Mouse (Mus musculus): ENCODE measurements at regions not wholly inside any gene's neighbourhood (a gene's known extent, or its start where the extent isn't known, plus 50 kb on each side); places are given as distances from the start of the nearest gene placed in this dataset.
A peak's percentile ranks its signal among the peaks of the same experiment; 100 is the strongest.

DNA sequence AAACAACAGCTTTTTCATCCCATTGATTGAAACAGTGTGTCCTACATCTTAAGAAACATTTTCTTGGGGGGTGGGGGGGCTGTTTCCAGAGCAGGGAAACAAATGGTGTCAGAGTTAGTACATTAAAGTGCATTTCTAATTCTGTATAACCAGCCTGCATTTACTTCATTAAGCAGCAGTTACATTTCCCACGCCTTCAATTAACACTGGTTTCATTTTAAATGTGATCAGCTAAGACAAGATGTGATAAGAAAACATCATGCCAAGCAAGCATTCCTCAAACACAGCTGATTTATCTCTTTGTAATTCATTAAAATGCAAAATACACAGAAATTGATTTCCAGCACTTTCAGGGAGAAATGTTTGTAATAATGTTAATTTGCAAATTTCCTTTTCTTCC lies 122.0 kb downstream of the Olfr1505 start:
- ATAC-seq (replicated peaks; ENCODE audit: poor library complexity): no peak

DNA sequence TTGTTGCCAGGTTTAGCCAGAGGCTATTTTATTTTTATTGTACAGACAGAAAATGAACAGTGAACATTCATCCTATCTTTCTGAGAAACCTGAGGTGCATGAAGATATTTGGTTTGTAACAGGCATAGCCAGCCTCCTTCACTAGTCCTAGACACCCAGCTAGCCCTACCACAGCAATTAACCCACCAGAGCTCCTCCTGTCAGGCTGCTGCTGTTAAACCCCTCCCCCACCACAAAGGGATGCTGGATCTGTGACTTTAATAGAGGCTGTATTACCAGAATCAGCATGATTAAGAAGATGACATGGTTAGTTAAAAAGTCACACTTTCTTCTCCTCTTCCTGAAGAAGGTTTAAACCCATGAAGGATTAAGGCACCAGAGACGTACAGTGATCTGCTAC lies 122.5 kb downstream of the Olfr1505 start:
- no peak for ATAC-seq (replicated peaks; ENCODE audit: poor library complexity)

DNA sequence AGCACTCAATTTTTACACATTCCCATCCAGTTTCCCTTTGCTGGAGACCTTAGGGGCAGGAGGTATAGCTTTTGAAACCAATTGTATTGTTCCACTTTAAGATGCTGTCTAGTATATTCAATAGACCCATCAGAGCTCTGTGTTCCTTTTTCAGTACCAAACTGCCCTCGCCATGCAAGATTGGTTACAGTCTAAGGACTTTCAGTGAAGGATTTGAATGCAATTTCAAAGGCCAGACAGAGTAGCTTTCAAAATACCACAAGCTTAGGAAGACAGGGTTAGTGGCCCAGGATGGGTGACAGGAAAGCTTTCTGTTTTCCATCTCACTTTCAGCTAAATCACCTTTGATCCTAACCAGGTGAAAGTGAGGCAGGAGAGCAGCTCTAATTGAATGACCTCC lies 123.4 kb downstream of the Olfr1505 start:
- no peak for ATAC-seq (replicated peaks; ENCODE audit: poor library complexity)

GRCm38 (mm10) chr19:14042753-14043152 lies 129.4 kb downstream of the Olfr1505 start:
- no peak for ATAC-seq (replicated peaks; ENCODE audit: poor library complexity)

DNA sequence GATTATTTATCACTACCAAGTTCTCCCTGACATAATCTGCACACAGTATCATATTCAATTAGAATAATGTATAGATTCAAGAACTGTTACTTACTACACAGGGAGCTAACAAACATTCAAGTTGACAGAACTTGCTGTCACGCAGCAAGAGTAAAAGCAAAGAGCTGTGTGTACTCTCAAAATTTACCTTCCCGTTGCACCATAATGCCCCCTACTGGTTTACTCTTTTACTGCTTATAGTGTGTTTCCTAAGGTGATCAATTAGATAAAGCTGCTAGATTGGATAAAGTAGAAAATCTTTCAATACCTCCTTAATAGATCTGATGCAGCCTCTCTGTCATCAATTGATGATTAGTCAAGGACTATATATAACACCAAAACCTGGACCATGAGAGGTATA lies 132.1 kb downstream of the Olfr1505 start:
- ATAC-seq (replicated peaks; ENCODE audit: poor library complexity): no peak

- ATAC-seq (replicated peaks; ENCODE audit: poor library complexity): no peak
Measured at GRCm38 (mm10) chr19:14052052-14052451, 138.7 kb downstream of the Olfr1505 start.

DNA sequence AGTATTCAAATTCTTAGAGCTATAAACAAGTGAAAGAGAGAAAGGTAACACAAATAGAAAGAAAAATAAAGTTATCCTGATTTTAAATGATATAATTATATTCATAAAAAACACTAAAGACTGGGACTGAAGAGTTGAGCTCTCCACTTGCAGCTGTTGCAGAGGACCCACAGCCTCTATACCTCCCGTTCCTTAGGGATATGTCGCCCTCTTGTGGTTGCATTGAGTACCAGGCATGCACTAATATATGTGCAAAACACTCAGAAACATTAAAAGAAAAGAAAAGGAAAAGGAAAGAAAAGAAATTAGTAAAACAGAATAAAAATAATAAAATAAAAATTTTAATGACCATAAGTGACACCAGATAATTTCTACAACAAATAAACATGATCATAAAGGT lies 167.2 kb downstream of the Olfr1505 start:
- ATAC-seq (replicated peaks; ENCODE audit: poor library complexity): peak; percentile 73

DNA sequence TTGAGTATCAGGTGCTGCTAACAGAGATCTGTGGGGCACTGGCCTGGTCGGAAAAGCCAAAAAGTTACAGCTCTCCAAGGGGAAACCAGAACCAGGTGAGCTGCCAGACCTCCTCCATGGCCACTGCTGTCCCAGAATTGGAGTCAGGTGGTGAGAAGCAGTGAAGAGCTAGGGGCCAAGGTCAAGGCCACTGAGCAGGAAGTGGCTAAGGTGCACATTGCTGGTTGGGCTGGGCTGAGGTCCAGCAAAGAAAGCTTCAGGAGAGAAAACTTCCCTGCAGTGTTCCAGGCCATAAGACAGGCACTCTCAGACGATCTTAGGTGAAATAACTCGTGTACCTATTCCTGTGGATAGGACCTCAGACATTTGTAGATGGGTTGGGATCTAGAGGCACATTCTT lies 171.4 kb downstream of the Olfr1505 start:
- no peak for ATAC-seq (replicated peaks; ENCODE audit: poor library complexity)

DNA sequence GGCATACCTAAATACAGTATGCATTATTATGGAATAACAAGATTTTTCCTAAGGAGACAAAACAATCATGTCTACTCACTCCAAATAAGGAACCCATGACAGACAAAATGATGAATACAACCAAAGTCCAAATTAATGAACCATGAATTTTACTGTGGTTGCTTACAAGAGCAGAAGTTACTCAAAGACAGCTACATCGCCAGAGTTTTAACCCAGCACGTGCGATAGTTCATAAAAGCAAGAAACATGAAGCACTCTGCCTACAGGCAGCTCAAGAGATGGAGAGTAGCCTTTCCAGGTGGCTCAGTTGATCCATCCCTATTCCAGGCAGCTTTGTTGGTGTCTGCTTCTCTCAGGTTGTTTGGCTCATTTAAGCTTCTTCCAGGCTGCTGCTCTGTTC lies 176.8 kb downstream of the Olfr1505 start:
- ATAC-seq (replicated peaks; ENCODE audit: poor library complexity): no peak

- ATAC-seq (replicated peaks; ENCODE audit: poor library complexity): no peak
Measured at GRCm38 (mm10) chr19:14094191-14094590, 180.9 kb downstream of the Olfr1505 start.

GRCm38 (mm10) chr19:14096187-14096586 lies 182.9 kb downstream of the Olfr1505 start:
- no peak for ATAC-seq (replicated peaks; ENCODE audit: poor library complexity)

DNA sequence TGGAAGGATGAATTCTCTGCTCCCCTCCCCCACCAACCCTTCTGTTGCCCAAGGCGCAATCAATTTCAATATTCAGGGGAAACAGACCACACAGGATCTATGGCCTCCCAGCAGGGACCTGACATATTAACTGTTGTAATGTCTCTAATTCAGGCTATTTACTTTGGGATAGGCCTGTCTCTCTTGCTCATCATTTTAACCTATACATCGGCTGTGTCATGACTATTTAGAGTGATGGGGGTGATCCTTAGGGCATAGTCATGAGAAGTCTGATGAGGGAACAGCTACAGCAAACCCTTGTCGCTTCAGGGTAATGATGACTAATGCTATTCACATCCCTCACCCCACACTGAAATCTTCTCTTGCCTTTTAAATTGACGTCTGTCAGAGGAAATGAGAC lies 195.8 kb downstream of the Olfr1505 start:
- ATAC-seq (replicated peaks; ENCODE audit: poor library complexity): no peak

- no peak for ATAC-seq (replicated peaks; ENCODE audit: poor library complexity)
Measured at GRCm38 (mm10) chr19:14123348-14124113, 210.2 kb downstream of the Olfr1505 start.

DNA sequence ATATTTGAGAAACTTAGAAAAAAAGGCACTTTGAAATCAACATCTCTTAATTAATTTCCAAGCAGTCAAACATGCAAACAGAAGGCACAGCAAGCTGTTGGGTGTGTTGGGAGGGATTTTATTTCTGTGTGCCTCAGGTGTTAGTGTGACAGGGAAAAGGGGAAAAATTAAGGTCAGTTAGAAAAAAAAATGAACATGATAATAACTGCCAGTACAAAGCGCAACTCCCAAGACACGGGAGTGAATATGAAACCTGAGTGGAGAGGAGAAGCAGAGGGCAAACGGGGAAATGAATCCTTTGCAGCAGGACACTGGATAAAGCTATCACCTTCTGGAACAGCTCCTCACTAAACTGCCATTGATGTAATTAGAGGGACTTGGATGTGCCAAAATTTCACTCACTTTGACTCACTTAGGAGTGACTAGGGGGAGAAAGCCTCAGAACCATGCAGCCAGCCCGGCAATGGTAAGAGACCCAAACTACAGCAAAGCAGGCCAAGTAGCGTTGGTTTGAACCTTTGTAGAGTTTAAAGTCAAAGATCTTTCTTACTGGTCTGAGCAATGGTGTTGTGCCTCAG lies 211.0 kb downstream of the Olfr1505 start:
- no peak for ATAC-seq (replicated peaks; ENCODE audit: poor library complexity)

DNA sequence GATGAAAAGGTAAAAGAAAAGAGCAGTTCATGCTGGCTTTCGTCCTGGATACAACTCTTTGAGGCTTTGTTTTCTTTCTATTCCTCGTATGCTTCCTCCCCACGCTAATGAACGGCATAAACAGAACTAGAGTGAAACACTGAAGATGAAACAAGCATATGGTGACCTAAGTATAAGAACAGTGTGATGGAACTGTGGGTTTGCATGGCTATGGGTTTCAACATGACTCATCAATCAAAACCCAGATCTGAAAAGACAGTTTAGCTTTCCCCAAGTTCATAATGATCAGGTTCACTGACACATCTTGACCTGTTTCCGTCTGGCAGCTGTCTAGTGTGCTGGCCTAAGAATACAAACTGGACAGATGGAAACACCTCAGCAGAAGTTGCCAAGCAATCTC lies 211.7 kb downstream of the Olfr1505 start:
- ATAC-seq (replicated peaks; ENCODE audit: poor library complexity): no peak

- no peak for ATAC-seq (replicated peaks; ENCODE audit: poor library complexity)
Measured at GRCm38 (mm10) chr19:14128397-14129209, 215.3 kb downstream of the Olfr1505 start.

DNA sequence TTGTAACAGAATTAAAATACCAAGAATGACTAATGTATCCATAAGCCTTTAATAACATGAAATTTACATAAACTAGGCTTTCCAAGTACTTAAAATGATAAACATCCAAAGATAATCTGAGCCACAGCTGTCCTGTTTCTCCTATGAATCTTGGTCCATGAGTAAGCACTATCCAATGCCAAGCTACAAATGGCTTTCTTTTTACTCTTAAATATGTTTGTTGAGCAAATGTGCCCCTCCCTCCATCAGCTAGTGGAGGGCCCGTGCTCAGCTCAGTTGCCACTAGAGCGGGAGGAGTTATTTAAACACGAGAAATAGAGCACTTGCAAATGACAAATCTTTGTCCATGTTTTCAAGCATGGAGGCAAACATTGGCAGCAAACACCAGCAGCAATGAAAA lies 247.9 kb downstream of the Olfr1505 start:
- no peak for ATAC-seq (replicated peaks; ENCODE audit: poor library complexity)

- no peak for ATAC-seq (replicated peaks; ENCODE audit: poor library complexity)
Measured at GRCm38 (mm10) chr19:14162773-14163172, 249.4 kb downstream of the Olfr1505 start.

DNA sequence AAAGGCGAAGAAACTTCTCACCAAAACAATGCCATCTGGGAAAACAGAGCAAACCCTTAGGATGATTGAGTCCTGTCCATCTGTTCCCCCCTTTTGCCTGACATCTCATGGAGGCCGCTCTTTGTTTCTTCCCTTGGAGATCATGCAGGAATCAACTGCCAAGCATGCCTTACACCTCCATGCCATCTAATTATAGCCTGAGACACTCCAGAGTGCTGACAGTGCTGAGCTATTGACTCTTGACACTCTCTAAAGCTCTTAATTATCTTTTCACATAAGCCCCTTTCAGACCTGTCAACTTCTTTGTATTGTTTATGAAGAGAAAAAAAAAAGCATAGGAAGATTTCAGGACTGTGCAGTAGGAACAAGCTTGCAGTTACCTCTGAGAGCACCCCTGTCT lies 252.4 kb downstream of the Olfr1505 start:
- ATAC-seq (replicated peaks; ENCODE audit: poor library complexity): no peak

DNA sequence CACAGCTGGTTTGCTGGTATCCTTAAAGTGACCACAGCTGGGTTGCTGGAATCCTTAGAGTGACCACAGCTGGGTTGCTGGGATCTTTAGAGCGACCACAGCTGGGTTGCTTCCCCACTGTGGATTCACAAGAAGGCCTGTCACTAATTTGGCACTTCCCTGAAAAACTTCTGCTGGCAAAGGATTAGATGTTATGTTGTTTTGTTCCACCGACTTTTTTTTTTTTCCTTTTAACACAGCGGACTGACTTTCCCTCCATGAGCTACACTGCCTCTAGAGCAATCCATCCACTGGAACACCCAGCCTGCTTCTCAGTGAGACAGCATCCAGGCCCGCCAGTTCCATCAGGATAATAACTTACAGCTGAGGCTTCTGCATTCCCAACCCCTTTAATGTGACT lies 266.9 kb downstream of the Olfr1505 start:
- ATAC-seq (replicated peaks; ENCODE audit: poor library complexity): no peak

GRCm38 (mm10) chr19:14180956-14181355 lies 267.6 kb downstream of the Olfr1505 start:
- no peak for ATAC-seq (replicated peaks; ENCODE audit: poor library complexity)

Data from megakaryocyte progenitor cell, adult 5-6 weeks (primary cell).